Mouse (Mus musculus) CH12.LX (cell line): ENCODE measurements around the gene Tubg1. TPM values are rescaled to one million over a fixed set of nuclear protein-coding genes. Genes with fewer than 3 reads are reported as not detected.

Source experiments
- DNase-seq: peaks from one replicate; pipeline ENCODE4 v3.0.0-alpha.2; 2013; ENCODE audit errors: extremely low read depth
- H3K27ac ChIP-seq: 2 replicates; pipeline ENCODE4 v1.5.1; 2012; ENCODE audit warnings: low read depth, mild to moderate bottlenecking, control low read depth, moderate library complexity; ENCODE audit not compliant: insufficient read depth
- H3K27me3 ChIP-seq: replicated peaks from 2 replicates; pipeline ENCODE3; 2012; ENCODE audit warnings: inconsistent platforms
- H3K36me3 ChIP-seq, 2 experiments: replicated peaks in 1 of 2; 2 replicates each; pipeline versions ENCODE3 to v1.6.1; 2012; ENCODE audit warnings: inconsistent platforms in 1 of 2, low read length in 1 of 2, mild to moderate bottlenecking in 1 of 2, mixed read lengths in 1 of 2, moderate library complexity in 1 of 2; ENCODE audit not compliant: control insufficient read depth in 1 of 2, insufficient read depth in 1 of 2
- H3K4me1 ChIP-seq, 2 experiments: 2 replicates each; pipeline ENCODE4 v1.6.1; 2012; ENCODE audit warnings: inconsistent platforms in 1 of 2, moderate library complexity in 1 of 2; ENCODE audit not compliant: insufficient read depth in 2 of 2, control insufficient read depth in 1 of 2
- H3K4me2 ChIP-seq: 2 replicates; pipeline ENCODE4 v1.6.1; 2012; ENCODE audit warnings: low read depth, mild to moderate bottlenecking, control low read depth; ENCODE audit not compliant: poor library complexity, insufficient read depth, severe bottlenecking
- H3K4me3 ChIP-seq, 3 experiments: fragments of 150-350 bp in 1 of 3; sonication (generic) in 1 of 3; replicated peaks in 1 of 3; 2 replicates each; pipeline versions ENCODE3 to v1.5.1; 2011 to 2012; ENCODE audit warnings: low read depth in 2 of 3, low read length in 2 of 3, mild to moderate bottlenecking in 2 of 3, moderate library complexity in 2 of 3, control low read depth in 1 of 3, improper control_type of control experiment in 1 of 3, inconsistent platforms in 1 of 3, mixed read lengths in 1 of 3; ENCODE audit not compliant: poor library complexity in 1 of 3
- H3K79me2 ChIP-seq: replicated peaks from 2 replicates; pipeline ENCODE4 v1.6.1; 2012; ENCODE audit warnings: mild to moderate bottlenecking, moderate library complexity; ENCODE audit not compliant: control insufficient read depth, poor library complexity, insufficient read depth, severe bottlenecking; ENCODE audit errors: extremely low read depth
- H3K9ac ChIP-seq: 2 replicates; pipeline ENCODE4 v1.6.1; 2012; ENCODE audit warnings: low read depth, mild to moderate bottlenecking, control low read depth, moderate library complexity; ENCODE audit not compliant: insufficient read depth
- H3K9me3 ChIP-seq: replicated peaks from 2 replicates; pipeline ENCODE3; 2012; ENCODE audit warnings: low read length, inconsistent platforms, mixed read lengths
- BHLHE40 ChIP-seq: IDR thresholded peaks from 2 replicates; pipeline ENCODE4 v1.6.1; 2011; ENCODE audit warnings: mild to moderate bottlenecking, low read depth, low read length, improper control_type of control experiment
- CHD1 ChIP-seq: IDR thresholded peaks from 2 replicates; pipeline ENCODE4 v1.6.1; 2012; ENCODE audit warnings: low read depth, low read length, improper control_type of control experiment, inconsistent platforms
- CHD2 ChIP-seq: IDR thresholded peaks from 2 replicates; pipeline ENCODE4 v1.6.1; 2011; ENCODE audit warnings: low read length, improper control_type of control experiment
- CTCF ChIP-seq, 2 experiments: IDR thresholded peaks in 1 of 2; conservative IDR thresholded peaks in 1 of 2; 2 replicates each; pipeline ENCODE4 v1.5.1; 2011 to 2012; ENCODE audit warnings: low read depth in 2 of 2, low read length in 2 of 2, improper control_type of control experiment in 1 of 2, inconsistent platforms in 1 of 2, mild to moderate bottlenecking in 1 of 2, moderate library complexity in 1 of 2
- E2F4 ChIP-seq: IDR thresholded peaks from 2 replicates; pipeline ENCODE4 v1.6.1; 2011; ENCODE audit warnings: low read depth, low read length, improper control_type of control experiment; ENCODE audit not compliant: insufficient replicate concordance
- ELF1 ChIP-seq: IDR thresholded peaks from 2 replicates; pipeline ENCODE4 v1.6.1; 2014; ENCODE audit warnings: low read depth, mild to moderate bottlenecking, inconsistent platforms, low read length, improper control_type of control experiment
- EP300 ChIP-seq: IDR thresholded peaks from 2 replicates; pipeline ENCODE4 v1.6.1; 2011; ENCODE audit warnings: low read length, improper control_type of control experiment
- ETS1 ChIP-seq: conservative IDR thresholded peaks from 2 replicates; pipeline ENCODE4 v1.6.1; 2012; ENCODE audit warnings: low read depth, mild to moderate bottlenecking, inconsistent platforms, low read length, improper control_type of control experiment, moderate library complexity
- GABPA ChIP-seq: IDR thresholded peaks from 2 replicates; pipeline ENCODE4 v1.6.1; 2012; ENCODE audit warnings: low read depth, low read length, improper control_type of control experiment, inconsistent platforms; ENCODE audit not compliant: insufficient replicate concordance
- HCFC1 ChIP-seq: IDR thresholded peaks from 2 replicates; pipeline ENCODE4 v1.6.1; 2012; ENCODE audit warnings: low read depth, mild to moderate bottlenecking, inconsistent platforms, low read length, improper control_type of control experiment
- IRF4 ChIP-seq: IDR thresholded peaks from 2 replicates; pipeline ENCODE4 v1.6.1; 2014; ENCODE audit warnings: low read depth, mild to moderate bottlenecking, inconsistent platforms, low read length, improper control_type of control experiment
- JUN ChIP-seq: IDR thresholded peaks from 2 replicates; pipeline ENCODE4 v1.6.1; 2011; ENCODE audit warnings: low read depth, mild to moderate bottlenecking, low read length, improper control_type of control experiment, moderate library complexity; ENCODE audit not compliant: insufficient read depth
- JUND ChIP-seq: conservative IDR thresholded peaks from 2 replicates; pipeline ENCODE4 v1.6.1; 2011; ENCODE audit warnings: low read depth, low read length, improper control_type of control experiment
- KAT2A ChIP-seq: IDR thresholded peaks from 2 replicates; pipeline ENCODE4 v1.6.1; 2012; ENCODE audit warnings: low read length, improper control_type of control experiment, inconsistent platforms; ENCODE audit not compliant: insufficient replicate concordance
- MAFK ChIP-seq: IDR thresholded peaks from 2 replicates; pipeline ENCODE4 v1.6.1; 2011; ENCODE audit warnings: low read length, improper control_type of control experiment; ENCODE audit not compliant: insufficient replicate concordance
- MAX ChIP-seq: IDR thresholded peaks from 2 replicates; pipeline ENCODE4 v1.6.1; 2011; ENCODE audit warnings: low read length, improper control_type of control experiment
- MAZ ChIP-seq: IDR thresholded peaks from 2 replicates; pipeline ENCODE4 v1.6.1; 2012; ENCODE audit warnings: low read depth, mild to moderate bottlenecking, inconsistent platforms, low read length, improper control_type of control experiment, moderate library complexity
- MEF2A ChIP-seq: IDR thresholded peaks from 2 replicates; pipeline ENCODE4 v1.6.1; 2014; ENCODE audit warnings: low read depth, mild to moderate bottlenecking, inconsistent platforms, low read length, improper control_type of control experiment, borderline replicate concordance
- MXI1 ChIP-seq: IDR thresholded peaks from 2 replicates; pipeline ENCODE4 v1.6.1; 2011; ENCODE audit warnings: mild to moderate bottlenecking, low read depth, low read length, improper control_type of control experiment
- MYC ChIP-seq: IDR thresholded peaks from 2 replicates; pipeline ENCODE4 v1.6.1; 2011; ENCODE audit warnings: low read depth, mild to moderate bottlenecking, improper control_type of control experiment, low read length
- NELFE ChIP-seq: IDR thresholded peaks from 2 replicates; pipeline ENCODE4 v1.6.1; 2011; ENCODE audit warnings: low read depth, low read length, improper control_type of control experiment
- NRF1 ChIP-seq: IDR thresholded peaks from 2 replicates; pipeline ENCODE4 v1.6.1; 2014; ENCODE audit warnings: low read depth, mild to moderate bottlenecking, inconsistent platforms, low read length, improper control_type of control experiment, moderate library complexity
- PAX5 ChIP-seq: IDR thresholded peaks from 2 replicates; pipeline ENCODE4 v1.6.1; 2012; ENCODE audit warnings: low read length, inconsistent platforms, mixed read lengths
- POLR2A ChIP-seq: IDR thresholded peaks from 2 replicates; pipeline ENCODE4 v1.6.1; 2011; ENCODE audit warnings: low read depth, mild to moderate bottlenecking, improper control_type of control experiment, low read length
- POLR2AphosphoS2 ChIP-seq: IDR thresholded peaks from 2 replicates; pipeline ENCODE4 v1.6.1; 2011; ENCODE audit warnings: low read depth, low read length, improper control_type of control experiment
- RAD21 ChIP-seq: IDR thresholded peaks from 2 replicates; pipeline ENCODE4 v1.6.1; 2011; ENCODE audit warnings: low read depth, mild to moderate bottlenecking, low read length, improper control_type of control experiment, moderate library complexity
- SIN3A ChIP-seq: IDR thresholded peaks from 2 replicates; pipeline ENCODE4 v1.6.1; 2012; ENCODE audit warnings: low read length, improper control_type of control experiment, inconsistent platforms
- SMC3 ChIP-seq: IDR thresholded peaks from 2 replicates; pipeline ENCODE4 v1.6.1; 2011; ENCODE audit warnings: low read depth, low read length, improper control_type of control experiment
- TBP ChIP-seq: conservative IDR thresholded peaks from 2 replicates; pipeline ENCODE4 v1.6.1; 2011; ENCODE audit warnings: low read depth, low read length, improper control_type of control experiment
- TCF12 ChIP-seq: IDR thresholded peaks from 2 replicates; pipeline ENCODE4 v1.6.1; 2014; ENCODE audit warnings: low read depth, mild to moderate bottlenecking, inconsistent platforms, low read length, improper control_type of control experiment
- UBTF ChIP-seq: IDR thresholded peaks from 2 replicates; pipeline ENCODE4 v1.6.1; 2012; ENCODE audit warnings: low read depth, mild to moderate bottlenecking, inconsistent platforms, low read length, improper control_type of control experiment, moderate library complexity
- USF1 ChIP-seq: IDR thresholded peaks from 2 replicates; pipeline ENCODE4 v1.6.1; 2014; ENCODE audit warnings: low read depth, mild to moderate bottlenecking, inconsistent platforms, low read length, improper control_type of control experiment
- USF2 ChIP-seq: conservative IDR thresholded peaks from 2 replicates; pipeline ENCODE4 v1.6.1; 2011; ENCODE audit warnings: low read depth, low read length, improper control_type of control experiment
- ZC3H11A ChIP-seq: IDR thresholded peaks from 2 replicates; pipeline ENCODE4 v1.6.1; 2012; ENCODE audit warnings: low read depth, mild to moderate bottlenecking, inconsistent platforms, low read length, improper control_type of control experiment
- ZKSCAN1 ChIP-seq: IDR thresholded peaks from 2 replicates; pipeline ENCODE4 v1.6.1; 2012; ENCODE audit warnings: low read depth, inconsistent platforms, low read length, improper control_type of control experiment, borderline replicate concordance
- ZMIZ1 ChIP-seq: IDR thresholded peaks from 2 replicates; pipeline ENCODE4 v1.6.1; 2012; ENCODE audit warnings: low read depth, mild to moderate bottlenecking, inconsistent platforms, low read length, improper control_type of control experiment
- dilution Hi-C: fragments of 300-500 bp; cut with MboI; formaldehyde crosslinking; loops from 2 replicates; pipeline ENCODE4 v1.14.3; 2020; ENCODE audit warnings: low sequenced_read_pairs; ENCODE audit not compliant: extremely low pct_unique_long_range_greater_than_20kb, extremely low pct_ligation_motif_present
- in situ Hi-C: fragments of 300-500 bp; cut with MboI; formaldehyde crosslinking; loops from 3 replicates; pipeline ENCODE4 v1.14.3; 2019; ENCODE audit warnings: low sequenced_read_pairs, low pct_ligation_motif_present, low pct_unique_long_range_greater_than_20kb, mixed read lengths
- polyA plus RNA-seq: library from polyadenylated mRNA; unstranded; fragments of >175 nt; gene quantifications from 2 replicates; pipeline ENCODE4 v1.2.1, GENCODE M21; 2012; ENCODE audit warnings: low read depth; ENCODE audit not compliant: insufficient read length
- total RNA-seq, 2 experiments: library from RNA; depleted of rRNA; stranded (reverse); fragments of 300-350 nt in 1 of 2; fragments of >200 nt in 1 of 2; gene quantifications; 2 replicates each; pipeline ENCODE4 v1.2.3; 2012 to 2014

The Tubg1 gene
- total and polyA plus RNA-seq, 3 experiments, result 57.4 to 190 (median 108) TPM

GRCm38 (mm10) chr11:101119761-101120544 lies at the start of gene Tubg1, which contains the start of gene Retreg3 (continued):
- peak; percentile 66 for TF ChIP-seq IRF4
- TF ChIP-seq, all 38 proteins: peak for 26

DNA sequence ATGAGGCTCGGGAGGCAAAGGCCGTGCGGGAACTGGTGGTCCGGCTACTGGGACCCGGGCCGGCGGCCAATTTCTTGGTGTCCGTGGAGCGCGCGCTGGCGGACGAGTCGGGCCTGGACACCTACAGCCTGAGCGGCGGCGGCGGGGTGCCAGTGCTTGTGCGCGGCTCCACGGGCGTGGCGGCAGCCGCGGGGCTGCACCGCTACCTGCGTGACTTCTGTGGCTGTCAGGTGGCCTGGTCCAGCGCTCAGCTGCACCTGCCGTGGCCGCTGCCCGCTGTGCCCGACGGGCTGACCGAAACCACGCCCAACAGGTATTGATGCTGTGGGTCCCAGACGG lies 49.6 kb upstream of the Tubg1 start:
- Histone ChIP-seq H3K4me2 (peak overlapping the region; percentile 67), H3K9ac (peak overlapping the region; percentile 76), H3K4me3 (peak overlapping the region; percentile 73 to 82 (median 74)), H3K4me1 (peaks cover 8 to 21% of the 10 kb centered on the region in 2 experiments), H3K27me3 (peaks cover 2% of the 10 kb centered on the region), H3K27ac (no peak overlapping the region), H3K9me3 (no peaks in the 10 kb centered on the region), H3K36me3 (peaks cover 0 to 20% of the 10 kb centered on the region in 2 experiments), H3K79me2 (no peaks in the 10 kb centered on the region)
- in situ Hi-C loops (no loop called here), dilution Hi-C loops (no loop called here)
- DNase-seq, result no peak
- no peak for TF ChIP-seq ZMIZ1
- TF ChIP-seq MAX, result no peak
- TF ChIP-seq HCFC1, result peak; percentile 34; the same call in 1 of the 2 replicates
- TF ChIP-seq TBP, result no peak
- TF ChIP-seq EP300, result no peak
- no peak for TF ChIP-seq ZKSCAN1
- TF ChIP-seq UBTF, result 0 out of 2 replicates have a peak, but pooled peaks have one; percentile 64
- TF ChIP-seq USF1, result no peak
- TF ChIP-seq MAFK, result no peak
- no peak for TF ChIP-seq BHLHE40
- TF ChIP-seq PAX5, result no peak
- no peak; the same call in 1 of the 2 replicates for TF ChIP-seq MAZ
- no peak; the same call in 1 of the 2 replicates for TF ChIP-seq POLR2AphosphoS2
- TF ChIP-seq CTCF (conservative IDR thresholded peaks at IDR 0.05 in 1 of 2, IDR thresholded peaks at IDR 0.05 in 1 of 2; ENCODE audit: low read depth in 2 of 2, low read length in 2 of 2), result no peak
- TF ChIP-seq SIN3A, result peak; percentile 88
- 0 out of 2 replicates have a peak, but pooled peaks have one; percentile 3 for TF ChIP-seq ETS1
- no peak for TF ChIP-seq GABPA
- TF ChIP-seq E2F4, result no peak
- no peak for TF ChIP-seq JUND
- no peak for TF ChIP-seq CHD2
- TF ChIP-seq IRF4, result no peak; the same call in 1 of the 2 replicates
- no peak; the same call in 1 of the 2 replicates for TF ChIP-seq MXI1
- TF ChIP-seq KAT2A, result no peak
- TF ChIP-seq SMC3, result no peak
- no peak for TF ChIP-seq JUN
- no peak for TF ChIP-seq ZC3H11A
- TF ChIP-seq POLR2A, result no peak
- TF ChIP-seq CHD1, result no peak
- 0 out of 2 replicates have a peak, but pooled peaks have one; percentile 1 for TF ChIP-seq TCF12
- TF ChIP-seq NRF1, result no peak
- no peak for TF ChIP-seq USF2
- no peak for TF ChIP-seq NELFE
- peak; percentile 43; the same call in 1 of the 2 replicates for TF ChIP-seq MYC
- TF ChIP-seq RAD21, result no peak
- TF ChIP-seq MEF2A, result 0 out of 2 replicates have a peak, but pooled peaks have one; percentile 7
- TF ChIP-seq ELF1, result no peak; the same call in 1 of the 2 replicates
